Comparison of ENCODE assay signal across 8 mouse cellular contexts in genomic region chr5:142629663-142630025, GRCm38 (mm10). TPM values are rescaled to one million over a fixed set of nuclear protein-coding genes. Genes with fewer than 3 reads are reported as not detected.
DNase-seq lines count a peak whose midpoint lies in the region; ATAC-seq and TF ChIP-seq lines count a peak whose summit lies in the region.

No protein-coding gene starts in this region.

- peak overlapping the region; percentile 60 for H3K4me2 ChIP-seq in limb, embryonic 14.5 days (replicated peaks; ENCODE audit: low read depth, low read length, severe bottlenecking)
- peak overlapping the region; percentile 74 for H3K4me2 ChIP-seq in stomach, postnatal 0 days (replicated peaks; ENCODE audit: low read depth)

- ATAC-seq in limb, embryonic 14.5 days (ENCODE audit: low FRiP score, low read depth), result peak; percentile 45
- ATAC-seq in stomach, postnatal 0 days (ENCODE audit: low FRiP score, low TSS enrichment), result peak; percentile 67

- H3K9me3 ChIP-seq in limb, embryonic 14.5 days (ENCODE audit: control insufficient read depth, low read length), result no peaks in the 10 kb centered on the region
- no peaks in the 10 kb centered on the region for H3K9me3 ChIP-seq in stomach, postnatal 0 days (ENCODE audit: control insufficient read depth, low read length)

- TF ChIP-seq EP300 in stomach, postnatal 0 days (optimal IDR thresholded peaks at IDR 0.05), result no peak

- TF ChIP-seq CTCF in cerebellum, adult 2 months (IDR thresholded peaks at IDR 0.05; ENCODE audit: borderline replicate concordance, insufficient read depth, low read depth, low read length), result no peak
- no peak for TF ChIP-seq CTCF in stomach, postnatal 0 days (IDR thresholded peaks at IDR 0.05; ENCODE audit: low read depth)

- no peak for TF ChIP-seq POLR2A in cerebellum, adult 2 months (IDR thresholded peaks at IDR 0.05; ENCODE audit: borderline replicate concordance, insufficient read depth, low read length)
- no peak for TF ChIP-seq POLR2A in limb, embryonic 14.5 days (IDR thresholded peaks at IDR 0.05; ENCODE audit: borderline replicate concordance, extremely low read depth, insufficient read depth, insufficient read length)

- no peaks in the 10 kb centered on the region for H3K27me3 ChIP-seq in cerebellum, adult 2 months (ENCODE audit: control insufficient read depth, insufficient read depth, low read length)
- no peaks in the 10 kb centered on the region for H3K27me3 ChIP-seq in limb, embryonic 14.5 days (ENCODE audit: control insufficient read depth, insufficient read depth, low read length)
- no peaks in the 10 kb centered on the region for H3K27me3 ChIP-seq in stomach, postnatal 0 days (ENCODE audit: control insufficient read depth, insufficient read depth, low read length)

- H3K4me1 ChIP-seq in cerebellum, adult 2 months (ENCODE audit: control insufficient read depth, insufficient read depth, low read length), result 0 out of 2 replicates have a peak, but pooled peaks cover 3% of the 10 kb centered on the region
- peaks cover 13% of the 10 kb centered on the region for H3K4me1 ChIP-seq in limb, embryonic 14.5 days (ENCODE audit: control insufficient read depth, insufficient read depth, low read length)
- peaks cover 6% of the 10 kb centered on the region for H3K4me1 ChIP-seq in stomach, postnatal 0 days (replicated peaks; ENCODE audit: control insufficient read depth, insufficient read depth)

- H3K4me3 ChIP-seq in cerebellum, adult 2 months (replicated peaks; ENCODE audit: insufficient read depth, low read depth, low read length), result peak overlapping the region; percentile 90
- H3K4me3 ChIP-seq in limb, embryonic 14.5 days (replicated peaks; ENCODE audit: low read length), result peak overlapping the region; percentile 89
- peak overlapping the region; percentile 91 for H3K4me3 ChIP-seq in stomach, postnatal 0 days (ENCODE audit: low read depth, low read length)

- no peak overlapping the region for H3K27ac ChIP-seq in cerebellum, adult 2 months (ENCODE audit: insufficient read depth, low read length)
- peak overlapping the region; percentile 74; the same call in 1 of the 2 replicates for H3K27ac ChIP-seq in limb, embryonic 14.5 days (replicated peaks; ENCODE audit: low read depth, low read length)
- peak overlapping the region; percentile 88 for H3K27ac ChIP-seq in stomach, postnatal 0 days (replicated peaks)

- peaks cover 17% of the 10 kb centered on the region for H3K36me3 ChIP-seq in limb, embryonic 14.5 days (ENCODE audit: control insufficient read depth, insufficient read depth, low read length)
- no peaks in the 10 kb centered on the region; the same call in 1 of the 2 replicates for H3K36me3 ChIP-seq in stomach, postnatal 0 days (ENCODE audit: control insufficient read depth, insufficient read depth, low read length)

- no peak for DNase-seq in cerebellum, adult 2 months
- DNase-seq in cerebellum, adult 9-11 months, result no peak
- DNase-seq in right cerebral cortex, postnatal 4 days, result peak; percentile 27
- DNase-seq in right cerebral cortex, postnatal 10 days (ENCODE audit: low spot score in 2 of 2), result no peak
- no peak for DNase-seq in limb, embryonic 14.5 days (ENCODE audit: low spot score)
- no peak for DNase-seq in stomach, postnatal 0 days (ENCODE audit: low spot score)
- DNase-seq in urinary bladder, postnatal 25 days (ENCODE audit: low spot score), result no peak
- no peak for DNase-seq in frontal cortex, postnatal 25 days (ENCODE audit: low spot score in 2 of 2)

- H3K9ac ChIP-seq in limb, embryonic 14.5 days (ENCODE audit: low read depth, low read length, severe bottlenecking), result peak overlapping the region; percentile 83
- H3K9ac ChIP-seq in stomach, postnatal 0 days (ENCODE audit: low read length), result peak overlapping the region; percentile 89

- WGBS in cerebellum, adult 2 months, result 2% methylated on average over 38 of the region's 41 CpGs
- WGBS in limb, embryonic 14.5 days, result 5% methylated on average over 32 of the region's 41 CpGs
- WGBS in stomach, postnatal 0 days, result 1% methylated on average over 39 of the region's 41 CpGs

RNA-seq across cellular contexts. Expression of gene Wipi2, which starts 2.1 kb away (rescaled TPM):
- polyA plus RNA-seq in cerebellum, adult 2 months (2012; rRNA removed), result 68.2 and 73.3 TPM in 2 replicates
- 37.4 and 45.9 TPM in 2 replicates for polyA plus RNA-seq in limb, embryonic 14.5 days (2012; rRNA removed)
- 50.4 and 52.9 TPM in 2 replicates for polyA plus RNA-seq in limb, embryonic 14.5 days (2014; fragmentation: Nextera tagmentation; extraction: Ambion mirVana)
- polyA plus RNA-seq in stomach, postnatal 0 days (2015; fragmentation: Nextera tagmentation; extraction: Ambion mirVana), result 33.4 and 33.6 TPM in 2 replicates

RNA-seq across cellular contexts. Expression of gene Mmd2, which starts 21.0 kb away (rescaled TPM):
- polyA plus RNA-seq in cerebellum, adult 2 months (2012; rRNA removed), result 61.1 and 65.6 TPM in 2 replicates
- 1.1 and 1.2 TPM in 2 replicates for polyA plus RNA-seq in limb, embryonic 14.5 days (2012; rRNA removed)
- 1.5 and 2.0 TPM in 2 replicates for polyA plus RNA-seq in limb, embryonic 14.5 days (2014; fragmentation: Nextera tagmentation; extraction: Ambion mirVana)
- 1.2 and 1.3 TPM in 2 replicates for polyA plus RNA-seq in stomach, postnatal 0 days (2015; fragmentation: Nextera tagmentation; extraction: Ambion mirVana)

Comparison
In these comparisons a context has a peak if more than half of its experiments do, and no peak if none do; other contexts are left out.
1. RNA of gene Mmd2, which starts 21.0 kb away (polyA plus RNA-seq): 61.1 to 65.6 TPM in cerebellum, adult 2 months; 1.1 to 2.0 TPM in limb, embryonic 14.5 days and 1.2 to 1.3 TPM in stomach, postnatal 0 days; every median in the first group is over 10 times any median in the second.
2. Peak in every context shown above with its lines, with median percentiles within 50 percentile points of each other: H3K4me3 ChIP-seq.